Mouse (Mus musculus) kidney, embryonic 15.5 days (tissue): ENCODE measurements around the gene Morn3. TPM values are rescaled to one million over a fixed set of nuclear protein-coding genes. Genes with fewer than 3 reads are reported as not detected.

Experiments used
- ATAC-seq: fragments of 200-750 bp; cut with Nextera tagmentation; replicated peaks from 2 replicates; pipeline ENCODE4 v1.8.0; 2017; ENCODE audit warnings: moderate TSS enrichment; ENCODE audit not compliant: low FRiP score
- H3K27ac ChIP-seq: fragments of 300-500 bp; sonication (generic); 2 replicates; pipeline ENCODE4 v1.5.1; 2015; ENCODE audit warnings: mild to moderate bottlenecking, inconsistent platforms
- H3K27me3 ChIP-seq: fragments of 300-500 bp; sonication (generic); 2 replicates; pipeline ENCODE4 v1.6.1; 2015; ENCODE audit warnings: inconsistent platforms
- H3K36me3 ChIP-seq: fragments of 300-500 bp; sonication (generic); 2 replicates; pipeline ENCODE4 v1.6.1; 2015; ENCODE audit warnings: inconsistent platforms
- H3K4me1 ChIP-seq: fragments of 300-500 bp; sonication (generic); 2 replicates; pipeline ENCODE4 v1.6.1; 2015; ENCODE audit warnings: inconsistent platforms
- H3K4me2 ChIP-seq: fragments of 300-500 bp; sonication (generic); 2 replicates; pipeline ENCODE4 v1.6.1; 2015; ENCODE audit warnings: moderate library complexity, mild to moderate bottlenecking, inconsistent platforms
- H3K4me3 ChIP-seq: fragments of 300-500 bp; sonication (generic); replicated peaks from 2 replicates; pipeline ENCODE4 v1.5.1; 2015; ENCODE audit warnings: mild to moderate bottlenecking, inconsistent platforms
- H3K9ac ChIP-seq: fragments of 300-500 bp; sonication (generic); 2 replicates; pipeline ENCODE4 v1.6.1; 2015; ENCODE audit warnings: mild to moderate bottlenecking, inconsistent platforms
- H3K9me3 ChIP-seq: fragments of 300-500 bp; sonication (generic); replicated peaks from 2 replicates; pipeline ENCODE4 v1.6.1; 2016; ENCODE audit warnings: inconsistent platforms
- WGBS: fragments of 180-500 bp; shearing (Covaris S2); methylation state at CpG from one replicate; pipeline ENCODE4 v1.1.7; 2015; ENCODE audit warnings: mixed read lengths; 5-methylcytosine and 5-hydroxymethylcytosine counted together
- polyA plus RNA-seq: library from polyadenylated mRNA; unstranded; fragments of >200 nt; fragmentation: Nextera tagmentation; extraction: Ambion mirVana; gene quantifications from 2 replicates; pipeline ENCODE4 v1.2.1, GENCODE M21; 2015

Morn3 gene
- polyA plus RNA-seq, 1 experiment from 2014 or later: 0.26 TPM

DNA sequence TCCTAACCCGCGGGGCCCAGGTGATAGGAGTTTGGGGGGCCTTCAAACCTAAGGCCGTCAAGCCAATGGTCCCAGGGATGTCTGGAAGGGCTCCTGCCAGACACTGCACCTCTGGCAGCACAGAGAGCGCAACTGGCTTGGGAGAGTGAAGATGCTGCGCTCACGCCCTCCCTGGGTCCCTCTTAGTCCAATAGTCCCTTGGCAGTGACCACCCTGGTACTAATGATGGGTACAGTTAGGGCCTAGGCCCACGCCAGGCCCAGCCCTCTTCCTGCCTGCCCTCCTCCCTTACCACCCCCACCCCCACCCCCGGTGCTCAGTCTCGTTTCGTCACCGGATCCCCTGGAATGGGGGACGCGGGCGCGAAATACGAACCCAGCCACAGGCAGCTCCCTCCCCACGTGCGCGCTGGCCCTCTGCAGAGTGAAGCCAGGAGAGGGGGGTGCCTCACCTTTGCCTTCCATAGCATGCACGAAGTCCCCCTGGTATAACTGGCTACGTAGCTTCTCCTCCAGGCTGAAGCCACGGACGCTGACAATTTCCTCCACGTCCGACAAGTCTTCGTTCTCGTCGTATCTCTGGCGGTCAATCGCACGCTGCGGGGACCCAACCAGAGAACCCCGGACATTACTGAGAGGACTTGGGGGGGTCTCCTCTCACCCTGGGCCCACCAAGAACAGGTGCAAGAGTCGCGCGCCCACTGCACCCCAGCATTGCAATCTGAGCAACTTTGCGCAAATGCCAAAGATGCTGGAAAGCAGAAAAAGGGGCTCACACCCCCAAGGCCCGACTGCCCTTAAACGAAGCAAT, 59.4 kb downstream of the Morn3 start:
- Histone ChIP-seq H3K9me3 (no peaks in the 10 kb centered on the region), H3K27ac (peak overlapping the region; percentile 95), H3K4me1 (peaks cover 67% of the 10 kb centered on the region), H3K4me2 (peak overlapping the region; percentile 97), H3K36me3 (peaks cover 15% of the 10 kb centered on the region; the same call in 1 of the 2 replicates), H3K9ac (peak overlapping the region; percentile 66), H3K4me3 (peak overlapping the region; percentile 75), H3K27me3 (no peaks in the 10 kb centered on the region)
- ATAC-seq: peak; percentile 59
- WGBS: 3% methylated on average over 39 of the region's 39 CpGs

DNA sequence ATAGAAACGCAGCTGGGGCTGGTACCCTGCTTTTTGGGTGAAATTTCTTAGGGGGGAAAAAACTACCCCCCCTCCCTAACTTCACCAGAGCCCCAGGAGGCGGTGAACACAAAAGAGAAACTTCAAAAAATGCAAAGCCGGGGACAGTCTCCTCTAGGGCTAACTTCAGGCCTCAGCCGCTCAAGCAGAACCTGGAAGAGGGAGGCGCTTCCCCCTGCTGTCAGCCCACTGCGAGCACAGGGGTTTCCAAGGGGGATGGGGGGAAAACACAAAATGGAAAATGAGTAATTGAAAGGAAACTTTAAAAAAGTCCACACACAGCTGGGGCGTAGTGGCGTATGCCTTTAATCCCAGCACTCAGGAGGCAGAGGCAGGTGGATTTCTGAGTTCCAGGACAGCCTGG, 60.7 kb downstream of the Morn3 start:
- no peak for ATAC-seq
- Histone ChIP-seq H3K4me1 (peaks cover 59% of the 10 kb centered on the region), H3K36me3 (peaks cover 25% of the 10 kb centered on the region), H3K4me3 (peak overlapping the region; percentile 17; the same call in 1 of the 2 replicates), H3K27ac (peak overlapping the region; percentile 95), H3K27me3 (no peaks in the 10 kb centered on the region), H3K4me2 (peak overlapping the region; percentile 97), H3K9ac (peak overlapping the region; percentile 66; the same call in 1 of the 2 replicates), H3K9me3 (no peaks in the 10 kb centered on the region)
- WGBS: 33% methylated on average over 8 of the region's 8 CpGs

Other genes starting within 250 kb of the Morn3 start
- gene Anapc5, start 225.7 kb downstream of the Morn3 start, polyA plus RNA-seq: 420 and 439 TPM in 2 replicates
- 32.3 and 34.2 TPM in 2 replicates for gene Rnf34, start 197.0 kb downstream of the Morn3 start, polyA plus RNA-seq
- 92.2 and 96.8 TPM in 2 replicates for gene Kdm2b, start 57.2 kb downstream of the Morn3 start, polyA plus RNA-seq
- 17.5 and 18.5 TPM in 2 replicates for gene Orai1, start 31.9 kb downstream of the Morn3 start, polyA plus RNA-seq
- 15.3 and 19.2 TPM in 2 replicates for gene Tmem120b, start 21.4 kb upstream of the Morn3 start, polyA plus RNA-seq
- gene Rhof, start 85.7 kb upstream of the Morn3 start, polyA plus RNA-seq: 3.0 and 3.6 TPM in 2 replicates
- gene Setd1b, start 95.2 kb upstream of the Morn3 start, polyA plus RNA-seq: 11.0 and 11.1 TPM in 2 replicates
- 82.5 and 90.5 TPM in 2 replicates for gene Psmd9, start 122.4 kb upstream of the Morn3 start, polyA plus RNA-seq
- 0.99 and 1.5 TPM in 2 replicates for gene Hpd, start 135.7 kb upstream of the Morn3 start, polyA plus RNA-seq
- 1.5 and 1.7 TPM in 2 replicates for gene Wdr66, start 205.1 kb upstream of the Morn3 start, polyA plus RNA-seq